Mouse (Mus musculus): ENCODE measurements around the gene Dclre1a. TPM values are rescaled to one million over a fixed set of nuclear protein-coding genes. Genes with fewer than 3 reads are reported as not detected.

Gene Dclre1a
- 13.0 and 19.8 TPM in 2 replicates for polyA plus RNA-seq (2014; fragmentation: Nextera tagmentation; extraction: Ambion mirVana)

DNA sequence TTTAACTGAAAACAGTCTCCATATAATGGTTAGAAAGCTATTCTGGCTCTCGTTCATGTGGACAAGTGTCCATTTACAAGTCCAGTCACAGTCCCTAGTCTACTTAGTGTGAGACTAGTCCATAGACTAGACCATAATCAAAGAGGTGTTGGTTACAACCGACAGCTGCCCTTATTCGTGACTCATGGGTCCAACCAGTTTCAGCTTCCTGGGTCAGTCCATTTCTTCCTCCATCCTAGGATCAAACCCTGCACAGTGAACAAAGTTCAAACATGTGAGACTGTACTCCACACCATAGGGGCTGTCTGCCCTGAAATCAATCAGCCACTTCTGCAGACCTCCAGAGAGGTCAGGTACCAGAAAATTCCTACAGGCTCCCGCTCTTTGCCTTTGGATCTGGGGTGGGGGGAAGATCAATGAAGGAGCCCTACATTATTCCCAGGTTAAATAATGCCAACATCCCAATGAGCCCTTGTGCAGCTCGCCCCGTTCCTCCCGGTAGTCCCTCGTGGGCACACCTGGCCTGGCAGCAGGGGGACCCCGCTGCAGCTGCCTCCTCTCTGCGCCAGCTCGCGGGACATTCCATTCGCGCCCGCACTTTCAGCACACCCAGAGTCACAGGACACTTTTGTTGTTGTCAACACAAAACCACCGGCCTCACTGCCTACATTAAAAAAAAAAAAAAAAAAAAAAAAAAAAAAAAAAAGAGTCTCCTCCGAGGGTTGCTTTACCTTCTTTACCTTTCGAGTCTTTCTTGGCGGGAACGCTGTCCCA lies at the start of gene Dclre1a:
Gene Dclre1a, minus strand, starts transcription at position 767 of the 774 bp plus-strand sequence.
- Histone ChIP-seq H3K36me3 (ENCODE audit: control insufficient read depth, insufficient read depth, low read length) (peaks cover 20% of the 10 kb centered on the region), H3K4me2 (replicated peaks; ENCODE audit: low read depth, low read length) (peak within 1 kb of the TSS; percentile 74), H3K27ac (ENCODE audit: low read depth, low read length) (peak within 1 kb of the TSS; percentile 98), H3K4me3 (ENCODE audit: low read length) (peak within 1 kb of the TSS; percentile 89), H3K9ac (ENCODE audit: low read depth, low read length) (peak within 1 kb of the TSS; percentile 95), H3K27me3 (ENCODE audit: control insufficient read depth, insufficient read depth, low read length) (no peaks in the 10 kb centered on the region), H3K9me3 (ENCODE audit: control insufficient read depth, low read length) (no peaks in the 10 kb centered on the region), H3K4me1 (ENCODE audit: control insufficient read depth, insufficient read depth, low read length) (peaks cover 11% of the 10 kb centered on the region)
- WGBS = 8% methylated on average over 20 of the region's 20 CpGs
- ATAC-seq (ENCODE audit: low FRiP score, low TSS enrichment) = peak; percentile 56

DNA sequence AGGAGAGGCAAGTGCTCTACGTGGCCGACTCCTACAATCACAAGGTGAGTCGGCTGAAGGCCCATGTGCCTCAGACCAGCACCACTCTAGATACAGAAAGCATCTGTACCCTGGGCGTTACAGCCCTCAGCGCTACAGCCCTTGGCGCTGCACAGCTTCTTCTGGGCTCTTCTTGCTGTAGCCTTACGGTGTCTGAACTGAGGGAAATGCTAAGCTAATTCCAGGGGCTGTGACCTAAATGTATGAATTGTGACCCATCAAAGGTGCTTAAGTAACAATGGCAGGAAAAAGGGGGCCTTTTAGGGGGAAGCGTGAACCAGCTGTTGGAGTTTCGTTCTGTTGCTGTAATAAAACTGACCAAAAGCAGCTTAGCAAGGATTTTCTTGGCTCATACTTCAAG lies 44.5 kb upstream of the Dclre1a start:
- peak overlapping the region; percentile 25; the same call in 1 of the 2 replicates for H3K27ac ChIP-seq (ENCODE audit: low read depth, low read length)
- no peaks in the 10 kb centered on the region for H3K27me3 ChIP-seq (ENCODE audit: control insufficient read depth, insufficient read depth, low read length)
- H3K4me1 ChIP-seq (ENCODE audit: control insufficient read depth, insufficient read depth, low read length) = peaks cover 5% of the 10 kb centered on the region; the same call in 1 of the 2 replicates
- peak; percentile 60; the same call in 1 of the 2 replicates for ATAC-seq (ENCODE audit: low FRiP score, low TSS enrichment)
- no peak overlapping the region for H3K4me2 ChIP-seq (replicated peaks; ENCODE audit: low read depth, low read length)
- H3K9me3 ChIP-seq (ENCODE audit: control insufficient read depth, low read length) = no peaks in the 10 kb centered on the region
- H3K4me3 ChIP-seq (ENCODE audit: low read length) = no peak overlapping the region
- WGBS = 56% methylated on average over 9 of the region's 9 CpGs
- peaks cover 86% of the 10 kb centered on the region for H3K36me3 ChIP-seq (ENCODE audit: control insufficient read depth, insufficient read depth, low read length)
- H3K9ac ChIP-seq (ENCODE audit: low read depth, low read length) = no peak overlapping the region

DNA sequence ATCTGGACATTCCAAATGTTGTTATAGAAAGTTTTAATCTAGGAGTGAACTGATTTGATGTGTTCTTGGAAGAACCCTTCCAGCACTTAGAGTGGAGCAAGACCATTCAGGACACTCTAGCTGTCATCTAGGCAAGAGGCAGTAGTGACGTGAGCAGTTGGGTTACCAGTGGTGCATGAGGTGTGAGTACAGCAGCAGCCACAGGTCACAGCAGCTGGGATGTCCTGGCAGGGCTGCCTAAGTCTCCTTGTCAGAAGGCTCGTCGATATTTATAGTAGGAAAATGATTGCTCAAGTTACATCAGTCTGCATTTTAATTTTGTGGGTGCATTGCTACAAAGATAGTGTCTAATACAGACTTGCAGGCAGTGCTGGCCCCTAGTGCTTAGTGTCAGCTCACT lies 42.2 kb upstream of the Dclre1a start:
- Histone ChIP-seq H3K27me3 (ENCODE audit: control insufficient read depth, insufficient read depth, low read length) (no peaks in the 10 kb centered on the region), H3K27ac (ENCODE audit: low read depth, low read length) (no peak overlapping the region), H3K4me1 (ENCODE audit: control insufficient read depth, insufficient read depth, low read length) (peaks cover 5% of the 10 kb centered on the region; the same call in 1 of the 2 replicates), H3K4me3 (ENCODE audit: low read length) (no peak overlapping the region), H3K36me3 (ENCODE audit: control insufficient read depth, insufficient read depth, low read length) (peaks cover 78% of the 10 kb centered on the region), H3K4me2 (replicated peaks; ENCODE audit: low read depth, low read length) (no peak overlapping the region), H3K9me3 (ENCODE audit: control insufficient read depth, low read length) (no peaks in the 10 kb centered on the region), H3K9ac (ENCODE audit: low read depth, low read length) (no peak overlapping the region)
- no peak for ATAC-seq (ENCODE audit: low FRiP score, low TSS enrichment)
- 90% methylated on average over 3 of the region's 3 CpGs for WGBS

DNA sequence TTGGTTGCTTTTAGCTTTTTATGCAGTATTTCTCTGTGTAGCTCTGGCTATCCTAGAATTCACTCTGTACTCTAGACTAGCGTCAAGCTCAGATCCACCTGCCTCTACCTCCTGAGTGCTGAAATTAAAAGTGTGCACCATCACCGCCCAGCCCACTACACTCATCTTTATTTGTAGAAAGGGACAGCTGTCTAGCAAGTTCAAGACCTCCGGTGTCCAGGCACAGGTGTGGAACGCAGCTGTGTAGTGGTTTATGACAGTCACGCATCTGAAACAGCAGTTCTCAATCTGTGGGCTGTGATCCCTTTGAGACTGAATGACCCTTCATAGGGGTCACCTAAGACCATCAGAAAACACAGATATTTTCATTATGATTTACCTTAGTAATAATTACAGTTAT lies 41.4 kb upstream of the Dclre1a start:
- 91% methylated on average over 5 of the region's 5 CpGs for WGBS
- no peak overlapping the region for H3K4me3 ChIP-seq (ENCODE audit: low read length)
- H3K4me2 ChIP-seq (replicated peaks; ENCODE audit: low read depth, low read length) = no peak overlapping the region
- H3K27me3 ChIP-seq (ENCODE audit: control insufficient read depth, insufficient read depth, low read length) = no peaks in the 10 kb centered on the region
- peaks cover 5% of the 10 kb centered on the region; the same call in 1 of the 2 replicates for H3K4me1 ChIP-seq (ENCODE audit: control insufficient read depth, insufficient read depth, low read length)
- H3K9ac ChIP-seq (ENCODE audit: low read depth, low read length) = no peak overlapping the region
- H3K9me3 ChIP-seq (ENCODE audit: control insufficient read depth, low read length) = no peaks in the 10 kb centered on the region
- no peak overlapping the region for H3K27ac ChIP-seq (ENCODE audit: low read depth, low read length)
- ATAC-seq (ENCODE audit: low FRiP score, low TSS enrichment) = no peak
- H3K36me3 ChIP-seq (ENCODE audit: control insufficient read depth, insufficient read depth, low read length) = peaks cover 70% of the 10 kb centered on the region

DNA sequence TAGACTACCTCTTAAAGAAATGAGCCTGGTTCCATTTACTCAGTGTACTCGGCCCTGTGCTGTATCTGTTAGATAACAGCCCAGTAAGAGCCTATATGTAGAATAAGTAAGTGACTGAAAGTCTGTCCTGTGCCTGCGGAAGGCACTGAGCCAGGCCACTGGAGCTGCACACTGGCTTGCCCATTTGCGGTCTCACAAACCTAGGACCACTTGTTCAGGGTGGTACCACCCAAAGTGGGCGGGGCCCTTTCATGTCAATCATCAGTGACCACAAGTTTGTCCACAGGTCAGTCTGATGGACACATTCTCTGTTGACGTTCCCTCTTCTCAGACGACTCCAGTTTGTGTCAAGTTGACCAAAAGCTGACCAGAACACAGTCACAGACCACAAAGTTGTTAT lies 41.0 kb upstream of the Dclre1a start:
- Histone ChIP-seq H3K4me2 (replicated peaks; ENCODE audit: low read depth, low read length) (no peak overlapping the region), H3K4me1 (ENCODE audit: control insufficient read depth, insufficient read depth, low read length) (peaks cover 5% of the 10 kb centered on the region; the same call in 1 of the 2 replicates), H3K36me3 (ENCODE audit: control insufficient read depth, insufficient read depth, low read length) (peaks cover 67% of the 10 kb centered on the region), H3K27ac (ENCODE audit: low read depth, low read length) (no peak overlapping the region), H3K4me3 (ENCODE audit: low read length) (no peak overlapping the region), H3K9me3 (ENCODE audit: control insufficient read depth, low read length) (no peaks in the 10 kb centered on the region), H3K27me3 (ENCODE audit: control insufficient read depth, insufficient read depth, low read length) (no peaks in the 10 kb centered on the region), H3K9ac (ENCODE audit: low read depth, low read length) (no peak overlapping the region)
- WGBS = 91% methylated on average over 6 of the region's 6 CpGs
- no peak for ATAC-seq (ENCODE audit: low FRiP score, low TSS enrichment)

DNA sequence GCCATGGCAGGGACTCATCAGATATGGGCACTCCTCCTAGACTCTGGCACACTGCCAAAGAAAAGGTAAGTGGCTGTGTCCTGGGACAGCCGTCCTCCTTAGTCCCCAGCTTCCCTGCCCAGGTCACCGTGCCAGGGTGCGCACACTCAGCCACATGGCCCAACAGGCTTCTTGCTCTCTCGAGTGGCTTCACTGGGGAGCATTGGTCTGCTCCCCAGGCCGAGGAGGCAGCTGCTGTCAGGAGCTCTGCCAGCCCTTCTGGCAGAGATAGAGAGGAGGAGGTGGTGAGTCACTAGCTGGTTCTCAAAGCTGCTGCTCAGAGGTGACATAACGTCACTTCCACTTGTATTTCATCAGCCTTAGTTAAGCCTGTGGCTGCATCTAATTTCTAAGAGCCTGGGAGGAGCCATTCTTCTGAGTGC lies 40.2 kb upstream of the Dclre1a start:
- H3K4me3 ChIP-seq (ENCODE audit: low read length) = no peak overlapping the region
- no peak overlapping the region for H3K9ac ChIP-seq (ENCODE audit: low read depth, low read length)
- H3K27ac ChIP-seq (ENCODE audit: low read depth, low read length) = no peak overlapping the region
- 82% methylated on average over 6 of the region's 6 CpGs for WGBS
- H3K4me1 ChIP-seq (ENCODE audit: control insufficient read depth, insufficient read depth, low read length) = peaks cover 8% of the 10 kb centered on the region; the same call in 1 of the 2 replicates
- H3K27me3 ChIP-seq (ENCODE audit: control insufficient read depth, insufficient read depth, low read length) = no peaks in the 10 kb centered on the region
- no peak overlapping the region for H3K4me2 ChIP-seq (replicated peaks; ENCODE audit: low read depth, low read length)
- H3K36me3 ChIP-seq (ENCODE audit: control insufficient read depth, insufficient read depth, low read length) = peaks cover 59% of the 10 kb centered on the region
- ATAC-seq (ENCODE audit: low FRiP score, low TSS enrichment) = no peak
- H3K9me3 ChIP-seq (ENCODE audit: control insufficient read depth, low read length) = no peaks in the 10 kb centered on the region

DNA sequence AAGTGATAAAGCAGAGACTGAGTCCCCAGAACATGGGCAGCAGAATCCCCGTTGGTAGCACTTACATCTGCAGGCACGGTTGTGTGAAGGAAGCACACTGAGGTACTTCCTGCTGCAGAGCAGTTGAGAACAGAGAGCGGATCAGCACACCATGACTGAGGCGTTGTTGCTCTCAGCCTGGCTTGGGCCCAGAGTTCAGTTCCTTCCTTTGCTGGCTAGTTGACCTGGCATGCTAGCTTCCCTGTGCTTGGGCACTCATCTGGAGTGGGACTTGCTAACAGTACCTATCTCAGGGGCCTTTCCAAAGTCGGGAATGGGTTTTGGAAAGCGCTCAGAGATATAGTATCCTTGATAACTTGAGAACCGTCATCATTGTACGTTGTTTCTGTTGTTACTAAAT lies 38.3 kb upstream of the Dclre1a start:
- H3K36me3 ChIP-seq (ENCODE audit: control insufficient read depth, insufficient read depth, low read length) = peaks cover 49% of the 10 kb centered on the region

DNA sequence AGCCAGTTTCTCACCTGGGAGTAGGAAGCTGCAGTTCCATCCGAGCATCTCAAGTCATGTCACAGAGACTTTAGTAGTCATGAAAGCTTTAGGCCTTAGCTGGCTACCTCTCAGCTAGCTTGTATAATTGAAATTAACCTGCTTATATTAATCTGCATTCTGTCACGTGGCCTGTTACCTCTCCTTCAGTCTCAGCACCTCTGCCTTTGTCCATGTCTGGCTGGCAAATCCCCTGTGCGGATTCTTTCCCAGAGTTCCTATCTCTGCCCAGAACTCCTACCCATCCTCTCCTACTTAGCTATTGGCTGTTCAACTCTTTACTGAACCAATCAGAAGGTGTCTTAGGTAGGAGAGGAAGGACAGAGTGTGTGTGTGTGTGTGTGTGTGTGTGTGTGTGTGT lies 36.3 kb upstream of the Dclre1a start:
- ATAC-seq (ENCODE audit: low FRiP score, low TSS enrichment) = no peak
- Histone ChIP-seq H3K9ac (ENCODE audit: low read depth, low read length) (no peak overlapping the region), H3K4me2 (replicated peaks; ENCODE audit: low read depth, low read length) (no peak overlapping the region), H3K27me3 (ENCODE audit: control insufficient read depth, insufficient read depth, low read length) (no peaks in the 10 kb centered on the region), H3K4me3 (ENCODE audit: low read length) (no peak overlapping the region), H3K4me1 (ENCODE audit: control insufficient read depth, insufficient read depth, low read length) (0 out of 2 replicates have a peak, but pooled peaks cover 5% of the 10 kb centered on the region), H3K36me3 (ENCODE audit: control insufficient read depth, insufficient read depth, low read length) (peaks cover 29% of the 10 kb centered on the region), H3K9me3 (ENCODE audit: control insufficient read depth, low read length) (no peaks in the 10 kb centered on the region), H3K27ac (ENCODE audit: low read depth, low read length) (no peak overlapping the region)
- 87% methylated on average over 3 of the region's 3 CpGs for WGBS

More for the DNA sequence above, 38.3 kb upstream of the Dclre1a start:
- no peak for ATAC-seq (ENCODE audit: low FRiP score, low TSS enrichment)
- Histone ChIP-seq H3K4me2 (replicated peaks; ENCODE audit: low read depth, low read length) (no peak overlapping the region), H3K9me3 (ENCODE audit: control insufficient read depth, low read length) (no peaks in the 10 kb centered on the region), H3K4me3 (ENCODE audit: low read length) (no peak overlapping the region), H3K4me1 (ENCODE audit: control insufficient read depth, insufficient read depth, low read length) (0 out of 2 replicates have a peak, but pooled peaks cover 5% of the 10 kb centered on the region), H3K9ac (ENCODE audit: low read depth, low read length) (no peak overlapping the region), H3K27ac (ENCODE audit: low read depth, low read length) (no peak overlapping the region), H3K27me3 (ENCODE audit: control insufficient read depth, insufficient read depth, low read length) (no peaks in the 10 kb centered on the region)
- 89% methylated on average over 8 of the region's 8 CpGs for WGBS

DNA sequence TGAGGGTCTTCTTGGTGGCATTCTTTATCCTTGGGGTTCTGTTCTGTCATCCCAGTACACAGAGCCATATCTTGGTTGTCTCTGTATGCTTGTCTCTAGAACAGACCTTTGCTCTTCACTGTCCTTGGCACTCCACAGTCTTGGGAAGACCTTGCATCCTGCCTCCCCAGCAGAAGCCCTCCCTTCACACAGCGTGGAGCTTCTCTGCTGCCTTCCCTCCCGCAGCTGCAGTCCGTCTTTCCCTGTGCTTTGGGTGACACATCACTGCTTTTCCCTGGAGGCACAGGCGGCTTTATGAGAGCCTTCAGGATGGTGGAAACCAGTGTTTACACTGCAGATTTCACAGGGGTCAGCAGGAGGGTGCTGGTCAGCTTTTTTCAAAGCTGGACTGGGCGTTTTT lies 35.8 kb upstream of the Dclre1a start:
- no peak overlapping the region for H3K4me2 ChIP-seq (replicated peaks; ENCODE audit: low read depth, low read length)
- H3K9ac ChIP-seq (ENCODE audit: low read depth, low read length) = no peak overlapping the region
- no peak overlapping the region for H3K4me3 ChIP-seq (ENCODE audit: low read length)
- 35% methylated on average over 5 of the region's 5 CpGs for whole genome bisulfite sequencing
- H3K9me3 ChIP-seq (ENCODE audit: control insufficient read depth, low read length) = no peaks in the 10 kb centered on the region
- no peaks in the 10 kb centered on the region for H3K27me3 ChIP-seq (ENCODE audit: control insufficient read depth, insufficient read depth, low read length)
- no peak overlapping the region for H3K27ac ChIP-seq (ENCODE audit: low read depth, low read length)
- H3K4me1 ChIP-seq (ENCODE audit: control insufficient read depth, insufficient read depth, low read length) = 0 out of 2 replicates have a peak, but pooled peaks cover 5% of the 10 kb centered on the region
- peaks cover 26% of the 10 kb centered on the region for H3K36me3 ChIP-seq (ENCODE audit: control insufficient read depth, insufficient read depth, low read length)
- 0 out of 2 replicates have a peak, but pooled peaks have one; percentile 43 for ATAC-seq (ENCODE audit: low FRiP score, low TSS enrichment)
